Mouse (Mus musculus) ES-E14 (cell line): ENCODE results near the gene Exoc6.

Source experiments
- CHD2 ChIP-seq: IDR thresholded peaks from 2 replicates; pipeline ENCODE4 v1.6.1; 2014; ENCODE audit warnings: mild to moderate bottlenecking, low read depth, low read length, inconsistent platforms
- HCFC1 ChIP-seq: IDR thresholded peaks from 2 replicates; pipeline ENCODE4 v1.6.1; 2012; ENCODE audit warnings: low read length, inconsistent platforms, borderline replicate concordance; ENCODE audit not compliant: insufficient read depth
- ZNF384 ChIP-seq: IDR thresholded peaks from 2 replicates; pipeline ENCODE4 v1.6.1; 2012; ENCODE audit warnings: low read depth, low read length, inconsistent platforms

DNA sequence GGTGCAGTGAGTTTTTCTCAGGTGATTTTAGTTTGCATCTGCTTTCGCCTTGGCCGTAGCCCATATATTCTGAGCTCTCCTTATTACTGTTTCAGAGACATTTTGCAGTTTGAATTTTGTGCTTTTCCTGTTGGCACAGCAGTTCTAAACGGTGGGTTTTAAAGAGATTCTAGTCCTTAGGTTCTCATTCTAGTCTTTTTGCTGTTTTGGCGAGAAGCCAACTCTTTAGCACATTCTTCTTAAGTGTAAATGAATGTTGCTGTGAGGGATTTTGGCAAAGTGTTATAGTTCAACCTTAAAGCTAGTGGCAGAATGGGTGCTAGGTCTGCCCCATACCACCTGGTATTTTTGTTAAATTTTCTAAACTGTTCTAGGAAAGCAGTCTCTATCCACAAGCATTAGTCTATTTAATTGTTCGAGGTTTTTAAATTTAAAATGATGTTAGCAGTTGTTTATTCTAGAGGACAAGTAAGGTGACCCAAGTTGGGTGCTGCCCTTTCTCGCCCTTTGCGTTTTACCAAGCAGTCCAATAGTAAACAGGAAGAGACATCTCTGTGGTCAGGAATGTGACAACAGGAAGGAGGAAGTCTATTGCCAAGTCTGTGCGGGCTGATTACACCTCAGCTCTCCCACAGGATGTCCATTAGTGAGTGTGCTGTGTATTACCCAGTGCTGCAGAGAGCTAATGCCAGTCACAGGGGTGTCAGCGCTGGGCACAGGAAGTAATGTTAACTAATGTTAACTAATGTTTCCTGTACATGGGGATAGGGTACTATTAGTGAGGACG is 11.1 kb downstream of the Exoc6 start:
- TF ChIP-seq CHD2 (no peak), ZNF384 (no peak), HCFC1 (no peak)
